9 mouse cellular contexts compared by ENCODE assay signal in genomic region chr5:92886141-92886540, GRCm38 (mm10).
DNase-seq lines count a peak whose midpoint lies in the region; ATAC-seq lines count a peak whose summit lies in the region.
"Had no signal": no experiment of that assay in that cellular context is flagged by ENCODE, and none has a peak within 500 bp of the region (broad histone marks: within the 10 kb centered on the region; RNA-seq: fewer than 3 reads in every experiment).

No protein-coding gene starts in this region.

- H3K9ac ChIP-seq in intestine, embryonic 15.5 days, result no peak overlapping the region
- no peak overlapping the region for H3K9ac ChIP-seq in limb, embryonic 13.5 days
- H3K9ac ChIP-seq: neural tube, embryonic 13.5 days had no signal

- no peaks in the 10 kb centered on the region for H3K27me3 ChIP-seq in intestine, embryonic 15.5 days (replicated peaks)
- H3K27me3 ChIP-seq in limb, embryonic 13.5 days, result no peaks in the 10 kb centered on the region
- H3K27me3 ChIP-seq: neural tube, embryonic 13.5 days had no signal

- WGBS in intestine, embryonic 15.5 days, result 28% methylated on average over 4 of the region's 4 CpGs
- WGBS in limb, embryonic 13.5 days, result 31% methylated on average over 4 of the region's 4 CpGs

- DNase-seq in urinary bladder, postnatal 14 days (ENCODE audit: low spot score), result peak; percentile 21
- no peak for DNase-seq in urinary bladder, adult 2 months (ENCODE audit: low spot score)
- DNase-seq in cerebellum, adult 8-10 months, result no peak
- DNase-seq in cerebellum, postnatal 4 days (ENCODE audit: low spot score in 2 of 2), result no peak
- DNase-seq in gastrocnemius, adult 8-10 months (ENCODE audit: low spot score in 2 of 2), result no peak

- H3K4me3 ChIP-seq in intestine, embryonic 15.5 days (replicated peaks), result no peak overlapping the region
- H3K4me3 ChIP-seq in limb, embryonic 13.5 days, result no peak overlapping the region
- H3K4me3 ChIP-seq: neural tube, embryonic 13.5 days had no signal

- no peaks in the 10 kb centered on the region for H3K9me3 ChIP-seq in intestine, embryonic 15.5 days
- no peaks in the 10 kb centered on the region for H3K9me3 ChIP-seq in limb, embryonic 13.5 days
- H3K9me3 ChIP-seq: neural tube, embryonic 13.5 days had no signal

- no peak overlapping the region for H3K4me2 ChIP-seq in intestine, embryonic 15.5 days (replicated peaks)
- H3K4me2 ChIP-seq in limb, embryonic 13.5 days (replicated peaks), result 0 out of 2 replicates have a peak overlapping the region, but pooled peaks have one; percentile 7
- H3K4me2 ChIP-seq: neural tube, embryonic 13.5 days had no signal

- peak overlapping the region; percentile 13 for H3K27ac ChIP-seq in intestine, embryonic 15.5 days
- no peak overlapping the region for H3K27ac ChIP-seq in limb, embryonic 13.5 days
- H3K27ac ChIP-seq: neural tube, embryonic 13.5 days had no signal

- H3K4me1 ChIP-seq in intestine, embryonic 15.5 days (replicated peaks), result peaks cover 25% of the 10 kb centered on the region
- H3K4me1 ChIP-seq in limb, embryonic 13.5 days, result peaks cover 15% of the 10 kb centered on the region
- H3K4me1 ChIP-seq: neural tube, embryonic 13.5 days had no signal

- peak; percentile 57 for ATAC-seq in intestine, embryonic 15.5 days
- ATAC-seq in limb, embryonic 13.5 days (ENCODE audit: low FRiP score, low read depth), result peak; percentile 61
- ATAC-seq: inflammation-experienced regulatory T-cells, adult 6 months had no signal

- no peaks in the 10 kb centered on the region for H3K36me3 ChIP-seq in intestine, embryonic 15.5 days
- H3K36me3 ChIP-seq in limb, embryonic 13.5 days, result no peaks in the 10 kb centered on the region
- H3K36me3 ChIP-seq: neural tube, embryonic 13.5 days had no signal
